Mouse (Mus musculus): ENCODE results near the gene Ncaph2.

Ncaph2 gene

DNA sequence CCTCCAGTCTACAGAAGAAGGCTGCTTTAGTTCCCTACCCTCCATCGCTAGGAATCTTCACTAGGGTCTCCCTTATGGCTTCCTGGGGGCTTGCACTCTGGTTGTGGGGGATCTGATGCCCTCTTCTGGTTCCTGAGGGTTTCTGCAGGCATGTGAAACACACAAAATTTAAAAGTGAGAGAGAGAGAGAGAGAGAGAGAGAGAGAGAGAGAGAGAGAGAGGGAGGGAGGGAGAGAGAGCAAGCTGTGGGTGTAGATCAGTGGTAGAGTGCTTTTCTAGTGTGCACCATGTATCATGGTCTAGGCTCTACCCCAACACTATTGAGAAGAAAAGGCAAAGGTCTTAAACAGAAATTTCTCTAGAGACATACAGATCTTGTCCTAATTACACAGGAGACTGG lies 13.8 kb upstream of the Ncaph2 start:
- WGBS: 50% methylated on average over 1 of the region's 1 CpGs

DNA sequence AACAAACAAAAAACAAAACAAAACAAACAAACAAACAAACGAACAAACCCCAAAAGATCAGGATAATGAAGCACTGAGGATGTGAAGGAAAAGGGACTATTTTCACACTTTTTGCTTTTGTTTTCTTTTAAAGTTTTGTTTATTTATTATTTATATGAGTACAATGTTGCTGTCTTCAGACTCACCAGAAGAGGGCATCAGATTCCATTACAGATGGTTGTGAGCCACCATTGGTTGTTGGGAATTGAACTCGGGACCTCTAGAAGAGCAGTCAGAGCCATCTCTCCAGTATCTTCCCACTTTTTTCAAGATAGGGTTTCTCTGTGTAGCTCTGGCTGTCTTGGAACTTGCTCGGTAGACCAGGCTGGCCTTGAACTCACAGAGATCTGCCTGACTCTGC lies 12.2 kb upstream of the Ncaph2 start:
- 90% methylated on average over 3 of the region's 3 CpGs for WGBS

DNA sequence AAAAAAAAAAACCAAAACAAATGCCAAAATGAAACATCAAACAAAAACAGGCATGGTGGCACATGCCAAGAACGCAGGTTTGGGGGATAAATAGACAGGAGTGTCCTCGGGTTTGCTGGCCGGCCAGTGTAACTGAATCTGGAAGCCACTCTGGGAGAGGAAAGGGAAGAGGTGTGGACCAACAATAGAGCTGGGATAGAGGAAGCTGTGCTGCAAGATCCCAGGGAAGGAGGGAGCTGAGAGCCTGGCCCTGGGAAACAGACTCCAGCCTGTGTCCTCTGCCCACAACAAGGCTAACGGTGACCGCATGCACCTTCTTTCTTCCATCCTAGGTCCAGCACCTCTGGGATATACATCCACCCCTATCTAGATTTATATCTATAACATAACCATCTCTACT lies 5.1 kb upstream of the Ncaph2 start:
- WGBS: 80% methylated on average over 5 of the region's 5 CpGs

DNA sequence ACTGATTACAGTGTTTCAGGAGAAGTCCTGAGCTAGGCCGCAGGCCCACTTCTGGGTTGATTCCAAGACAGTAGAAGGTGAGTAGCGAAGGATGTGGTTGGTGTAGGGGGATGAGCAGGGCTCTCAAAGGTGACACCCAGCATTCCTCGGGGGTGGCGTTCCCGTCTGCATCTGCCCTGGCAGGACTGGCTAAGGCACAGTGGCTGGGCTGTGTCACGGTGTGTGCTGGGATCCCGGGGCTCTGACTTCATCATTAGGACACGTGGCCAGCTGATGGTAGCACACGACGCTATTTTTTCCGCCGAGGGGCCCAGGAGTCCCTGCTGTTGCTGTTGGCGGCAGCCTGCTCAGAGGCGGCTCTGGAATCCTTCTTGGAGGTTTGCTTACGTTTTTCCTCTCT lies 4.2 kb upstream of the Ncaph2 start:
- WGBS: 87% methylated on average over 15 of the region's 15 CpGs

DNA sequence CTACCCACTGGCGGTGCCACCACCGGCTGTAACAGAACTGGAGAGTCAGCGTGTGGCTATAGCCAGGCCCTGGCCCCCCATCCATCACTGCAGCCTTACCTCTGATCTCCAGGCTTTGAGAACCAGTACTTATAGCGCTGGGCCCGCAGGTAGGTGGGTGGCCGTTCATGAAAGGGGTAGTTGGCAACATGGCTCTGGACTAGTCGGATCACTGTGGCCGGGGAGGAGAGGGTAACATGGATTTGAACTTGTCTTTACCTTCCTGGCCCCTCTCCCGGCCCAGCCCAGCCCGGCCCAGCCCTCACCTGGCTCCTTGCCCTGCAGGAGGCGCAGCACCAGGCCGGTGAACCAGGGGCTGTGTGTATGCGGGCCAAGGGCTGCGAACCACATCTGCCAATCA lies 3.5 kb upstream of the Ncaph2 start:
- WGBS: 93% methylated on average over 14 of the region's 14 CpGs

DNA sequence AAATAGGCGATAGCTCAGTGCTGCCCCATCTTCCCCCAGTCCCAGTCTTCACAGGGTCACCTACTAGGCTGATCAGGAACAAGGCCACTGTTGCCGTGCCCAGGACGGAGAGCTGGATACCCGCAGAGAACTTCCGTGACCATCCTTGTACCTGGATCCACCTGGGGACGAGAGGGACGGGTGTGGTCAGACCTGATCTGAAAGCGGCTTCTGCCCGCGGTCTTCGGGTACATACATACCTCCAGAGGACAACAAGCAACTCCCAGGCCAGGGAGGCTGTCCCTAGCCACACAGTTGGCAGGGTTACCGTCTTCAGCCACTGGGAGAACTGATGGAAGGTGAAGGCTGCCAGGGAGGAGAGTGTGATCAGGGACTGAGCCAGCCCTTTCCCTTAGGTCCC lies 2.7 kb upstream of the Ncaph2 start:
- 96% methylated on average over 12 of the region's 12 CpGs for WGBS

DNA sequence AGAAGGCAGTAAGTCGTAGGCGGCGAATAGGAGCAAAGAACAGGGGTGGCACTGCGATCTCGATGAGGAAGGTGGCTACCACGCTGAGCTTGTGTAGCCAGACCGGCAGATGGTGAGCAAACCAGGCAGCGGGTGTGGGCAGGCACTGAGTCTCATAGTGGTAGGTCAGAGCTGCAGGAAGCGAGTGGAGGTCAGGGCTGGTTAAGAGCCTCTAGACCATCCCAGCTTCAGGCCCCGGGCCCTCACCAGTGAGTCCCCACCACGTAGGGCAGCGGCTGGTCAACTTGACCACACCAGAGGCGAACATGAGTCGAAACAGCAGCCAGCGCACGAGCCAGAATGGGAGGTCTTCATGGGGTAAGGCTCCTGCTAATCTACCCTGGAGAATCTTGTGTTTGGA lies 1.7 kb upstream of the Ncaph2 start:
- WGBS: 92% methylated on average over 16 of the region's 16 CpGs

DNA sequence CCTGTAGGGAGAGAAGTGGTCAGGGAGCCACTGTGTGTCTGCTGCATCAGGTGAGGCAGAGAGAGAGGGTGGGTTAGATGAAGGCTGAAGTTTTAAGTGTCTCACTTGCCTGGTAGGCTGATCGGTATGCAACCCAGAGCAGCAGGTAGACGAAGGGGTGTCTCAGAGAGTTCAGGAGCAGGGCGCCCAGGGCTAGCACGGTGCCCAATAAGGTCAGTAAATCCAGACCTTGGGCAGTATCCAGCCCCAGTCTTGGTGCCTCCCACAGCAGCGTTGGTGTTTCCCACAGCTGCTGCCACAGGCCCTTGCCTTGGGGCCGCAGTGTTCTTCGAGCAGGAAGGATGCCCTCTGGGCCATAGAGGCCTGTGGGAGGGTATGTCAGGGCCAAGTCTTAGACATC lies 1.1 kb upstream of the Ncaph2 start:
- WGBS: 72% methylated on average over 7 of the region's 7 CpGs

DNA sequence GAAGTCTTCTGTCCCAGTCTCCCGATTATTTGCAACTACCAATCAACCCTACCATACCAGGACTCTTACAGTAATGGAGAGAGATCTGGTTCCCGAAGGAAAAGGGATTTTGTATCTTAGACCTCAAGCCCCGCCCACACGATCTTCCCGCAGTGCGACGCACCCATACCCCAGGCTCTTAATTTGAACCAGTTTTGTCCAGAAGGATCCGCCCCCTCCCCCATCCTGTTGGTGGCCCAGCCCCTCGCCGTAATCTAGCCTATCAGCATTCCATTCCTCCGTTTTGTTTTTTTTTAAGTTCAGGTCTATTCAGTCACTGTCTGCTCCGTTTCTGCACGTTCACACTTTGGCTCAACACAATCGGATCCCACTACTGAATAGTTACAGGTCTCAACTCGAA lies 853 bp downstream of the Ncaph2 start:
- WGBS: under 1% methylated on average over 15 of the region's 15 CpGs

DNA sequence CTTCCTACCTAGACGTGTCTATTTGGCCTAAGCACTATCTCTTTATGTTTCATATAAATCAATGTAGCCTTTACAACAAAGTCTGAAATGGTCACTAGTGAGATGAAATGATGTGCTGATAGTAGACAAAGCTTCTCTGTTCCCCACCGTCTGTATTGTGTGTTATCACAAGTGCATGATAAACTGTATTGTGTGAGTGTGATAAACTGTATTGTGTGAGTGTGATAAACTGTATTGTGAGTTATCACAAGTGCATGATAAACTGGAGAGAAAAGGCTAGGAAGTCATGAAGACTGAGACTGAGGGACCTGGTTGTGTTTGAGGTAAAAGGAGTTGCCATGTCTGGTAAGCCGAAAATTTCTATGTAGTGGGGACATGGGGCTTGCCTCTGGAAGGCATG lies 3.3 kb downstream of the Ncaph2 start:
- WGBS: 86% methylated on average over 3 of the region's 3 CpGs

DNA sequence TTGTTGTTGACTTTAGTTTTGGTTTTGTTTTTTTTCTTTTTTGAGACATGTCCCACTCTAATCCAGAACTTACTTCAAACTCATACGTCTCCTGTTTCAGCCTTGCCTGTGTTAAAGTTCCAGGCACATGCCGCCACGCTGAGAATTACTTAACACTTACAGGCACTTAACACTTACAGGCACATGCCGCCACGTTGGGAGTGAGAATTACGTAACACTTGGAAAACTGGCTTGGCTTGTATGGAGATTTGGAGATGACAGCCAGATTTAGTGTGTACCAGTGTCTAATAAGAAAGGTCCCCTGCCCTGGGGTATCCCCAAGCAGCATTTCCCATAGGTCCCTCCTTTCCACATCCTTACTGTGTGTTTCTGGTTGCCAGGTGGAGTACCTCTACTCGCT lies 7.5 kb downstream of the Ncaph2 start:
- 70% methylated on average over 7 of the region's 7 CpGs for WGBS

DNA sequence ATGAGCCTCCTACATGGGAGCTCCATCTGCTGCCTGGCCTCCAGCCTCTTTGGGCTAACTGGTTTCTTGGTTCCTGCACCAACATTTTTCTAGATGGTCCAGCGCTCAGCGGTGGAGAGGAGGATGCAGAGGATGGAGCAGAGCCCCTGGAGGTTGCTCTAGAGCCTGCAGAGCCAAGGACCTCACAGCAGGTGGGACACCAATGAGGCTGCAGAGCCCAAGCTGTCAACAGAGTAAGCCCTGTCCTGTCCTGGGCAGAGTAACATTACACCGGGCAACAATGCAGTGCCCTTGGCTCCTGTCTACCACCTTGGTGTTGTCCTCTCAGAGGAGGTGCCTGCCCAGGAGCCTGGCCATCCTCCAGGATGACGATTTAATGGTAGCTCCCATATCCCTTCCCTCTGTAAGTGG lies 9.6 kb downstream of the Ncaph2 start:
- WGBS: 91% methylated on average over 4 of the region's 4 CpGs

DNA sequence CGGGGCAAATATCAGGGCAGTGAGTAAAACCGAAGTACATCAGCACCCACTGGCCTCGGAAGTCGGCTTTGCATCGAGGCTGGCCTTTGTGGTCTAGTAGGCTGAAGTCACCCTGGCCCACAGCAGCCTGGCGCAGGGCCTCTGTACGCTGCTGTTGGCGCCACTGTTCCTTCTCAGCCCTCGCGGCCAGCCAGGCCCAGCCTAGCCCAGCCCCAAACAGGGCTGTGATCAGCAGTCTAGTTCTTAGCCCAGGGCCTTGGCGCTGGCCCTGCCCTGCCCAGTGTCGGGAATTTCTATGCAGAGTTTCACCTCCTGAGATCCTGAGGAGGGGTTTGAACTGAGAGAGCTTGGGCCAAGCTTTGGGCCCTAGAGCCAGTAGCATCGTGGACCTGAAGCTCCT lies 16.5 kb downstream of the Ncaph2 start:
- WGBS: 83% methylated on average over 13 of the region's 13 CpGs

DNA sequence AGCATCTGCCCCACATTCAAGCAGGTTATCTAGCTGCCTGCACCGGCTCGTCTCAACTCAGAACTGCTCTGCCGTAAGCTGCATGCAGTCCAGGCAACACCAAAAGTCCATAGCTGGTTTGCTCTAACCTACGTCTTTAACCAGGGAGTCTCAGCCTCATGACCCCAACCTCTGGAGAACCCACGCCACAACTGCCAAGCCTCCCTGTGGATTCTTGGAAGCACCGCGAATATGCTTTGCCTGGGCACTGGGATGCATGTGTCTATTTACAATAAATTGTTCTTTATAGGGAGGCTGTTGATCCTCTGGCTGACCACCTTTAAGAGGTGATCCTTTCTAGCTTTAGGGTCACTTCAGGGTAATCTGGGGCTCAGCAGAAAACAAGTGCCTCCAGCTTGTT lies 17.0 kb downstream of the Ncaph2 start:
- 77% methylated on average over 7 of the region's 7 CpGs for WGBS

DNA sequence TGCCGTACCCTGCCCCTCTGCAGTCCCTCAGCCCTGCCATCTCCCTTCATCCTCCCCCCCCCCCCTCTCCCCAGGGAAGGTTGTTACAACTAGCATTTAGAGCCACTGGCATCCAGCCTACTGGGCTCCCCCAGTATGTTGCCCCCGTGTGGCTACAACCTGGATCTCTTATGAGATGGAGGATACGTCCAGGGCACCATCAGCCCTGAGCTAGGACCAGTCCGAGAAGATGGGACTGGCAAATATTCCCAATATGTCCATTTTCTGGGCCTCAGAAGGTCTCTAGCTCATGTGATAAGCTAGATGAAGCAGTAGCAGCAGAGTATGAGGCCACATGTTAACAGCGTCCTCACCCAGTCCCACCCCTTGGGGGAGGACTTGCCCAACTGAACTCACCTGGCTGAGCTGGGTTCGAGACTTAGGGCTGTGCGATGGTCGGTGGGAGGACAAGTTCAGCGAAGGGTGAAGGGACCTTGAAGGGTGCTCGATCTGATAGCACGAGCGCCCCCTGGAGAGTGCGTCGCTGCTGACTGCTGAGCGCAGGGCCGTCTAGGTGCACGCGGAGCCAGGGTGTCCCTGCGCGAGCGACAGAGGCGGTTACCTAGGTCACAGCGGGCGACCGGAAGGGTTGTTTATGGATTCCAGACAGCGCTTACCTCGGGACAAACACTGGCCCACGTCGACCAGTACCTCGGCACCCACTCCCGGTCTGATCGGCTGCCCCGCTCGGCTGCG lies 17.7 kb downstream of the Ncaph2 start:
- under 1% methylated on average over 35 of the region's 35 CpGs for WGBS

DNA sequence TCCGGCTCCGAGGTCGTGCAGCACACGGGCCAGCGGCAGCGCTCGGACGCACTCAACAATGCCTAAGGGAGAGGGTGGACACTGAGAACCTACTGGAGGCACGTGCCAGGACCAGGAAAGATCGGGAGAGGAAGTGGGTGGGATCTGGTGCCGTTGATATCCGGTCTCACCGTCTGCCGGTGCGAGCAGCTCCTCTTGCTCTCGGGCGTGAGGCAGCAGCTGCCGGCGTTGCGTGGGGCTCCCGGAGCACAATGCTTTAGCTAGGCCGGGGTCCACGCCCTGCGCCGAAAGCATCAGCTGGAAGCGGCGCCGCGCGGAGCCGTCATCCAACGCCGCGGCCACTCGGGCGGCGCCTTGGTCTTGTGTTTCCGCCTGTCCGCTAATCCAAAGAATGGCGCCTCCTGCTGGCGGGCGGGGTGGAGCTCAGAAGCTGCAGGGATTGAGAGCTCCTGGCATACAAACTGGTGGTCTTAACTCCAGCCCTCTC lies 18.3 kb downstream of the Ncaph2 start, which contains the start of gene Sco2:
Gene Sco2, minus strand, starts transcription at position 85 of the 487 bp plus-strand sequence.
- WGBS: under 1% methylated on average over 42 of the region's 42 CpGs

DNA sequence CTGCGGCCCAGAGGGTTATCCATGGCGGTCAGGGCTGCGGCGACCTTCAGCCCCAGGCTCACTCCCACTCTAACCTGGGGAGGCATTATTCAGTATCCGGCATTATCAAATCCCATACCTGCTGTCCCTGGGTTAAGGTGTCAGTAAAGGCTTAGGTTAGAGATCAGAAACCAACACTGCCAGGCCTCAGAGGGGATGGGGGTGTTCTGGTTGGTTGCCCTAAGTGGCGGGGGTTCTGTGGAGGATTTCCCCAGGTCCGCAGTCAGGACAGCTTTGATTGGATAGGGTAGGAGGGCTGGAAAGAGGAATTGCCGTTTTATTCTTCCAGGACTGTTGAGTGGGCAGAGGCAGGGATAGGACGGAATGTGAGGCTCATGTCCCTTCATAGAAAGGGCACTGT lies 18.8 kb downstream of the Ncaph2 start:
- 44% methylated on average over 9 of the region's 9 CpGs for WGBS

DNA sequence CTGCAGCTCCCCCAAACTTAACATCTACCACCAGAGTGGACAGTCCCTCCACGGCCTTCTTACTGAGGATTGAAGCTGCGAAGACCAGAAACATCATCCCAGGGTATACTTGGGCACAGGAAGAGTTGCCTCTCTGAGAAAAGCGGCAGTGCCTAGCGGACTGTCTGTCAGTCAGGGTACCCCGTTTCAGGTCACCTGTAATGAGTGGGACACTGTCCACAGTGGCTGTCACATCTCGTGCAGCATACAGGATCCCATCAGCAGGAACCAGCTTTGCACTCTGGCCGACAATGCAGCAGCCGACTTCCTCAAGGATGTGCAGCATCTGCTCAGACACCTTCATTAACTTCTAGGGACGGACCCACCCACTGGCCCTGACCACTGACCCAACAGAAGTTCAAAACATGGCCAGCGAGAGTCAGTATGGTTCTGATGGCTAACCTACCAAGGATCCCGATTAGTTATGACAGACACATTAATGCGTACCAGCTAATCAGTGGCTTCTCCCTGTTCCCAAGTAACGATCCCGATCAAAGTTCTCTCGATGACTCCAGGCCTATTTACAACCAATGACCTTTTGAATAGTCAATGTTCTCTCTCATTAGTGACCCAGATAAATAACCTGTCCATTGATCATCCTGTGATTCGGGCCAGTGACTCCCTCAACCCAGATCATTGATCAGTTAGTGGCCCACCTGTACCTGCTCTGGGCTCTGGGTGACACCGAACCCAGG lies 19.4 kb downstream of the Ncaph2 start:
- 92% methylated on average over 17 of the region's 17 CpGs for WGBS

DNA sequence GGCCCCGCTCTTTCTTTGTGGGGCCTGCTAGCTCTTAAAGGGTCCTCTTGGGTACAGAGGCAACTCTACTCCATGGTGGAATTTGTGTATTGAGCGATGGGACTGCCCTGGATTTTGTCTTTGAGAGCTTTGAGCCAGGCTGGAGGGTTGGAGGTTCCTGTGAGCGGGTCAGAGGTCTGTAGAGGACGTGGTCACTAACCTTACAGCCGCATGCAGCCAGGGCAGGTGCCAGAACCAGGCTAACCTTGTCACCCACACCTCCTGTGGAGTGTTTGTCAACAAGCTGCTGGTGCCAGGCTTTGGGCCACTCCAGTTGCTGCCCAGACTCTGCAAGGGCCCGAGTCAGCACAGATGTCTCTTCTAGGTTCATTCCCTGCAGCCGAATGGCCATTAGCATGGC lies 20.5 kb downstream of the Ncaph2 start:
- WGBS: 92% methylated on average over 7 of the region's 7 CpGs

DNA sequence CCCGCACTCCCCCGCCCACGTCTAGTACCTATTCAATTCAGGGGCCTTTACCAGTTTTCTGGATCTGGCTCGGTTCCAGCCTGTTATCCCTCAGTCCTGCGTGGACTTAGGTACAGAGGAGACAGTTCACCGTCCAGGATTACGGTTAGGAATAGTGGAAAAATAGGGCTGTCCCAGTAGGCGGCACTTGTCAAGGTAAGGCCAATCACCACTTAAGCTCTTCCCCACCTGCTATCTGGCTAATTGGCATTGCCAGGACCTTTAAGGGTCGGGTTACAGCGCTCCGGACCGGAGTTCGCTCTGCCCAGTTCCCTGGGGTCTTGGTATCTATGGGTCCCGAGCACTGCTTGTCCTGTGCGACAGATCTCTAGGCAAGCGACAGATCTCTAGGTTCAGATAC lies 21.4 kb downstream of the Ncaph2 start, which contains the start of gene Tymp:
Gene Tymp, minus strand, starts transcription at position 83 of the 400 bp plus-strand sequence.
- WGBS: 43% methylated on average over 16 of the region's 16 CpGs

DNA sequence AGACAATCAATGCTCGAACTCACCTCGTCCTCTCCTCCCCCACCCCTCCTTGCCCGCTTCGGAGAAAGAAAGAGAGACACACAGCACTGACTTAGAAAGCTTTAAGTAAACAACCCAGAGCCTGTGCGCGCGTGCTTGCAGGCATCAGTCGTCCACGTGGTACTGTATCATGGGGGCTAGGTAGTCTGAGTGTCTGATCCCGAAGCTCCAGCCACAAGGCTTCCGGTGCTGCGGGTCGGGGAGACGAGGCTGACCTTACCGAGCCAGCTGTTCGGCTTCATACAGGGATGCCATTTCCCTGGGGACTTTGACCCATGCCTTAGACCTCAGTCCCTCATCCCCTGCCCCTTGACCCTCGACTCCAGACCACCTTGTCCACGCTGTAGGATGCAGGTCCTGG lies 21.8 kb downstream of the Ncaph2 start:
- WGBS: 11% methylated on average over 18 of the region's 18 CpGs

DNA sequence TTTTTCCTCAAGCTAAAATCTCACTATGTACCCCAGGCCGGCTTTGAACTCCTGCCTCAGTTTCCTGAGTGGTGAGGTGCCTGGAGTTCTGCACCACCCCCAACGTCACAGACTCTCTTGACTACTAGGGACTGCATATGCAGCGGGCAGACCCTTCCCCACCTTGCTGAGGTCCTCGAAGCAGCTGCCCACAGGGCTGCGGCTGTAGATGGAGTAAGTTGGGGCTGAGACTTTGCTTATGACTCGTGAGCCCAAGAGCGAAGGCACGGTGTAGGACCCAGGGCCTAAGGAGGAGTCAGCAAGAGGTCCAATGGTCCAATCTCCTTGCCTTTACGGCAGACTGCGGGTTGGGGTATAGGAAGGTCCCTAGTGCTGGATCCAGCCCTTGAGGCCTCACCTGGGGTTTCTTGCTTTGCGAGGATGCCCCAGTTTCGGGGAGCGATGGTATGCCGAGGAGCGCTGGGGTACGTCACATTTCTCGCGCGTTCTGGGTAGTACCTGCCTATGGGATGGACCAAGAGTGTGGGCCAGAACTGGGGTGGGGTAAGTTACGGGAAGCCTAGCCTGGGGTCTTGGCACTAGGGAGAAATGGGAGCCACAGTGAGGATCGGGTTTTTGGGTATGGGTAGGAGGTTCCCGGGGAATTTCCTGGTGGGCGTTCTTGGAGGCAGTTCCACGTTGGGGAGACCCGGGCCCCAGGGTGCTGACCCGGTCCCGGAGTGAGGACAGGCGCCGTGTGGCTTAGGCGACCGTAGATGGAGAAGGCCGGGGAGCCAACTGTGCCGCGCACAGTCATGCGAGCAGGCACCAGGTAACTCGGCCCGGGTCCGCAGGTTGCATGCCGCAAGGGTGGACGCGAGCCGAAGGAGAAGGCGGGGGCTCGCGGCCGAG lies 22.7 kb downstream of the Ncaph2 start:
- 20% methylated on average over 46 of the region's 46 CpGs for WGBS

Measured in cerebral cortex, adult 2 months (tissue).